Mouse (Mus musculus) bone marrow, adult 2 months (tissue): Measurements from ENCODE around the gene Ccl1. TPM values are rescaled to one million over a fixed set of nuclear protein-coding genes. Genes with fewer than 3 reads are reported as not detected.

Experiments
- H3K27ac ChIP-seq: fragments of 200-500 bp; 2 replicates; pipeline ENCODE4 v1.5.1; 2012; ENCODE audit warnings: low read depth, mild to moderate bottlenecking, control low read depth, inconsistent platforms, low read length; ENCODE audit not compliant: control insufficient read depth, poor library complexity, insufficient read depth
- H3K4me1 ChIP-seq: fragments of 200-500 bp; 2 replicates; pipeline ENCODE4 v1.6.1; 2011; ENCODE audit warnings: low read length; ENCODE audit not compliant: control insufficient read depth, insufficient read depth
- H3K4me3 ChIP-seq: fragments of 200-500 bp; replicated peaks from 2 replicates; pipeline ENCODE3; 2011; ENCODE audit warnings: mild to moderate bottlenecking, low read depth, low read length, control low read depth; ENCODE audit not compliant: control insufficient read depth
- CTCF ChIP-seq: fragments of 200-500 bp; IDR thresholded peaks from 2 replicates; pipeline ENCODE4 v1.5.1; 2011; ENCODE audit warnings: low read length, control low read depth; ENCODE audit not compliant: control insufficient read depth, insufficient read depth
- POLR2A ChIP-seq: fragments of 200-500 bp; IDR thresholded peaks from 2 replicates; pipeline ENCODE4 v1.6.1; 2011; ENCODE audit warnings: low read depth, mild to moderate bottlenecking, control low read depth, low read length, borderline replicate concordance; ENCODE audit not compliant: control insufficient read depth
- WGBS: fragments of 180-500 bp; shearing (Covaris S2); methylation state at CpG from one replicate; pipeline ENCODE4 v1.1.7; 2018; 5-methylcytosine and 5-hydroxymethylcytosine counted together
- polyA plus RNA-seq: library from polyadenylated mRNA; stranded (reverse); fragments of >200 nt; gene quantifications from 2 replicates; pipeline ENCODE4 v1.2.4, GENCODE M21; 2011; ENCODE audit warnings: low replicate concordance; ENCODE audit not compliant: missing spikeins, insufficient read depth, insufficient read length

Ccl1 gene
- polyA plus RNA-seq, 1 experiment: not detected

DNA sequence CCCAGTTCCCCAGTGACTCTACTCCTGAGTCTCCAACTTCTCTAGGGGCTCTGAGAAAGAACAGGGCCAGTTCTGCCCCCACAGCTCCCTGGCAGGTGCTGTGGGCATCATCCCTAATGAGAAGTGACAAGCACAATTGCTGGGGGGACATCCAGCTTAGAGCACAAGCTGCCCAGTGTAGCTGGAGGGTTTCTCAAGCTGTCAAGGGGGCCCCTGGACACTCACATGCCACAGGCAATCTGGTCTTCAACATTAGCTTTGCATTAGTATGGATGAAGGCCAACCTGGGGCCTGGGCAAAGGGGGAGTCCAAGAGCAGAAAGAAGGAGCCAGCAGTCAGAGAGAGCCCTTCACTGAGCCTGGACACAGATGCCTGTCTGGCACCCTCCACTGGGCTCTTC is 14.6 kb downstream of the Ccl1 start:
- H3K4me1 ChIP-seq: no peaks in the 10 kb centered on the region
- TF ChIP-seq POLR2A (no peak), CTCF (no peak)
- no peak overlapping the region for H3K4me3 ChIP-seq
- no peak overlapping the region for H3K27ac ChIP-seq

DNA sequence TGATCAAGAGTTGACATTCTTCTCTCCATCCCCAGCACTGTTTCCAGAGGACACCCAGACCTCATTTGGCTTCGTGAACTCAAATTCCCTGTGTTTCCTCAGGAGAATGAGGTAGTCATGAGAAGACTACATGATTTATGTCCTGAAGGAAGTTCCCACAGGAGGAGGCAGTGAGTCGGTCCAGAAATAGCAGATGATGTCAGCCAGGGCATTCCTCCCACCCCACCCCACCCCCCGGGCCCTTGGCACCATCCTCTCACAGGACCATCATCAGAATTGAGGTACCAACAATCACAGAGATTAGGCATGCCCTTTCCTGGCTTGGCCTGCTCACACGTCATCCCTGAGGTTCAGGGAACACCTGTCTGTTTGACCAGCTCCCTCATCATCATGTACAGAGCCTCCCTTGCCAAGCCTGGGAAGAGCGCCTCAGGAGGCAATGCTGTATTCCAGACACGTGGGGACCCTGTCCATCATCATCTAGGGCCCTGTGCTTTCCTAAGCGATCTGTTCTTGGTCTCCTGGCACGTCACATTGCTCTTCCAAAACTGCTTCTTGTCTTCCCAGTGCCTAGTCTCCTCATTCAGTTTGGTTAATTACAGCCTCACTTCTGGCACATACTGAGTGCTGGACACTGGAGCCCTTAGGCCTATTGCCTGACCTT is 31.2 kb downstream of the Ccl1 start:
- H3K4me3 ChIP-seq: no peak overlapping the region
- 60% methylated on average over 8 of the region's 8 CpGs for WGBS
- H3K27ac ChIP-seq: no peak overlapping the region
- no peaks in the 10 kb centered on the region for H3K4me1 ChIP-seq
- no peak for TF ChIP-seq POLR2A
- TF ChIP-seq CTCF: no peak

DNA sequence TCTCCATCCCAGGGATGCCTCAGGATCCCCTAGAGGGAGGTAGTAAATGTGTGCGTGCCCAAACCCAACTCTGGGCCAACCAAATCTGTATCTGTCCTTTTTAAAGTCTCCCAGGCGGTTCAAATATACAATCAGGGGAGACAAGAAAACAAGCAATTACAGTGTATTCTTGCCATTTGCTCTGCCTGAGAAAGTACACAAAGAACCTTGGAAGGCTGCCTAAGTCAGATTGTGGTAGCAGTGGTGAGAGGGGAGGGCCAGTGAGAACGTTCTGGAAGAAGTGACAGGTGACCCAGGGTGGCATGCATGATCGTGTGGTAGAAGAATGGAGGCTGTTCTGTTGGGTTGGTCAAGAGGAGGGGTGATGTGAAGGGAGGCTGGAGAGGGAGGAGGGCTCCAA is 46.4 kb downstream of the Ccl1 start:
- no peak overlapping the region for H3K4me3 ChIP-seq
- TF ChIP-seq CTCF (no peak), POLR2A (no peak)
- WGBS: 52% methylated on average over 4 of the region's 4 CpGs

GRCm38 (mm10) chr11:82255601-82256000 is 49.9 kb downstream of the Ccl1 start:
- WGBS: 5% methylated on average over 4 of the region's 4 CpGs
- H3K4me3 ChIP-seq: no peak overlapping the region
- H3K27ac ChIP-seq: no peak overlapping the region
- TF ChIP-seq CTCF (peak; percentile 13; the same call in 1 of the 2 replicates), POLR2A (no peak)
- no peaks in the 10 kb centered on the region for H3K4me1 ChIP-seq

More for the DNA sequence above, 46.4 kb downstream of the Ccl1 start:
- H3K4me1 ChIP-seq: no peaks in the 10 kb centered on the region
- no peak overlapping the region for H3K27ac ChIP-seq

- WGBS: 51% methylated on average over 4 of the region's 4 CpGs
- Histone ChIP-seq H3K4me3 (no peak overlapping the region), H3K4me1 (no peaks in the 10 kb centered on the region), H3K27ac (no peak overlapping the region)
- no peak for TF ChIP-seq CTCF
- no peak for TF ChIP-seq POLR2A
Observed at GRCm38 (mm10) chr11:82253421-82253820, 52.1 kb downstream of the Ccl1 start.

DNA sequence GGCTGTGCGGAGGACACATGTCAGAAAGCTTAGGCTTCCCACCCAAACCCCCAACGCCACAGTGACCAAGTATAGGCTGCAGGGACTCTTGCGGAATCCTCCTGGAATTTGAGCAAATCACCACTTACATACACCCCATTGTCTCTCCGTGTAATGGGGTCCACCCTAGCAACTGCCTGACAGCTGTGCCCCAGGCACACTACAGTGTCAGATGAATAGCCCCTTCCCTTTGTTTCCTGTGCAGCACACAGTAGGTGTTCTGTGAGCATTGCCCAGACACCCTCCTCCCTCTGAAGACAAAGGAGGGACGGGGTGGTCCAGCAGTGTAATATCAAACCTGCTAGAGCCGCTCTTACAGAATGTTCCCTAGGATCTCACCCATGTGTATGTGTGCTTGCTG is 54.2 kb downstream of the Ccl1 start:
- WGBS: 86% methylated on average over 6 of the region's 6 CpGs
- Histone ChIP-seq H3K4me3 (no peak overlapping the region), H3K27ac (no peak overlapping the region), H3K4me1 (no peaks in the 10 kb centered on the region)
- TF ChIP-seq POLR2A (no peak), CTCF (no peak)

- H3K4me1 ChIP-seq: no peaks in the 10 kb centered on the region
- 83% methylated on average over 6 of the region's 6 CpGs for WGBS
- no peak overlapping the region for H3K4me3 ChIP-seq
- no peak for TF ChIP-seq CTCF
- no peak for TF ChIP-seq POLR2A
- H3K27ac ChIP-seq: no peak overlapping the region
Observed at GRCm38 (mm10) chr11:82249945-82250344, 55.5 kb downstream of the Ccl1 start.

DNA sequence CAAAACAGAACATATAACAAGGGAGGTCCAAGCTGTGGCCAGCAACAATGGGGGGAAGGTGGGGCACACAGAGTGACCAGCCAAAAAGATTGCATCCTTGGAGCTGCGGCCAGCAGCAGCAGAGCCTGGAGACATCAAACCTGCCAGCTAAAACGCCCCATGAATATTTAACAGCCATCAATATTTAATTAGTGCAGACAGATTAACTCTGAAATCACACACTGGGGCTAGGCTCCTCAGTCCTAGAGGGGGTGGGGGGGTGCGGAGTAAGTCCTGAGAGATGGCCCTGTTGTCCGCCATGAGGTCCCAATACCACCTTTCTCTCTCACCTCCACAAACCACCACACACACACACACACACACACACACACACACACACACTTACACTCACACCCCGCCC is 68.1 kb downstream of the Ccl1 start:
- Histone ChIP-seq H3K4me3 (no peak overlapping the region), H3K4me1 (no peaks in the 10 kb centered on the region), H3K27ac (no peak overlapping the region)
- 66% methylated on average over 5 of the region's 5 CpGs for WGBS
- no peak for TF ChIP-seq POLR2A
- TF ChIP-seq CTCF: no peak
